Mouse (Mus musculus) midbrain, embryonic 15.5 days (tissue): ENCODE results near the gene Plekhn1. TPM values are rescaled to one million over a fixed set of nuclear protein-coding genes. Genes with fewer than 3 reads are reported as not detected.

Experiments used
- ATAC-seq: fragments of 200-750 bp; cut with Nextera tagmentation; replicated peaks from 2 replicates; pipeline ENCODE4 v1.8.0; 2017; ENCODE audit warnings: moderate TSS enrichment
- H3K27ac ChIP-seq: fragments of 300-500 bp; sonication (generic); 2 replicates; pipeline ENCODE4 v1.5.1; 2015; ENCODE audit warnings: mild to moderate bottlenecking, inconsistent platforms
- H3K27me3 ChIP-seq: fragments of 300-500 bp; sonication (generic); replicated peaks from 2 replicates; pipeline ENCODE4 v1.6.1; 2015; ENCODE audit warnings: inconsistent platforms
- H3K36me3 ChIP-seq: fragments of 300-500 bp; sonication (generic); replicated peaks from 2 replicates; pipeline ENCODE4 v1.6.1; 2015; ENCODE audit warnings: inconsistent platforms
- H3K4me1 ChIP-seq: fragments of 300-500 bp; sonication (generic); 2 replicates; pipeline ENCODE4 v1.6.1; 2015; ENCODE audit warnings: inconsistent platforms
- H3K4me2 ChIP-seq: fragments of 300-500 bp; sonication (generic); 2 replicates; pipeline ENCODE4 v1.6.1; 2015; ENCODE audit warnings: inconsistent platforms, mild to moderate bottlenecking, moderate library complexity
- H3K4me3 ChIP-seq: fragments of 300-500 bp; sonication (generic); 2 replicates; pipeline ENCODE4 v1.5.1; 2015; ENCODE audit warnings: mild to moderate bottlenecking, inconsistent platforms
- H3K9ac ChIP-seq: fragments of 300-500 bp; sonication (generic); 2 replicates; pipeline ENCODE4 v1.6.1; 2015; ENCODE audit warnings: mild to moderate bottlenecking, inconsistent platforms
- H3K9me3 ChIP-seq: fragments of 300-500 bp; sonication (generic); 2 replicates; pipeline ENCODE4 v1.6.1; 2016; ENCODE audit warnings: inconsistent platforms
- WGBS: fragments of 180-500 bp; shearing (Covaris S2); methylation state at CpG from one replicate; pipeline ENCODE4 v1.1.7; 2015; ENCODE audit warnings: mixed read lengths; 5-methylcytosine and 5-hydroxymethylcytosine counted together
- polyA plus RNA-seq: library from polyadenylated mRNA; unstranded; fragments of >200 nt; fragmentation: Nextera tagmentation; extraction: Ambion mirVana; gene quantifications from 2 replicates; pipeline ENCODE4 v1.2.1, GENCODE M21; 2015

The Plekhn1 gene
- polyA plus RNA-seq, 1 experiment from 2014 or later, result 30.1 TPM

GRCm38 (mm10) chr4:156192421-156193199, 42.0 kb downstream of the Plekhn1 start:
- no peak overlapping the region for H3K4me2 ChIP-seq
- no peak overlapping the region for H3K9ac ChIP-seq
- 62% methylated on average over 8 of the region's 8 CpGs for WGBS
- H3K4me1 ChIP-seq, result peaks cover 70% of the 10 kb centered on the region
- H3K36me3 ChIP-seq, result 0 out of 2 replicates have a peak, but pooled peaks cover 3% of the 10 kb centered on the region
- H3K4me3 ChIP-seq, result no peak overlapping the region
- no peaks in the 10 kb centered on the region for H3K9me3 ChIP-seq
- ATAC-seq, result no peak
- peak overlapping the region; percentile 30; the same call in 1 of the 2 replicates for H3K27ac ChIP-seq
- no peaks in the 10 kb centered on the region for H3K27me3 ChIP-seq

GRCm38 (mm10) chr4:156188811-156189323, 45.8 kb downstream of the Plekhn1 start:
- Histone ChIP-seq H3K36me3 (0 out of 2 replicates have a peak, but pooled peaks cover 3% of the 10 kb centered on the region), H3K4me3 (no peak overlapping the region), H3K4me1 (peaks cover 73% of the 10 kb centered on the region), H3K9ac (peak overlapping the region; percentile 7; the same call in 1 of the 2 replicates), H3K27ac (peak overlapping the region; percentile 68), H3K4me2 (peak overlapping the region; percentile 14), H3K9me3 (no peaks in the 10 kb centered on the region), H3K27me3 (no peaks in the 10 kb centered on the region)
- 9% methylated on average over 6 of the region's 6 CpGs for WGBS
- peak; percentile 11; the same call in 1 of the 2 replicates for ATAC-seq

GRCm38 (mm10) chr4:156188162-156188810, 46.4 kb downstream of the Plekhn1 start:
- Histone ChIP-seq H3K9ac (no peak overlapping the region), H3K4me1 (peaks cover 73% of the 10 kb centered on the region), H3K27me3 (no peaks in the 10 kb centered on the region), H3K27ac (peak overlapping the region; percentile 68), H3K4me2 (peak overlapping the region; percentile 14; the same call in 1 of the 2 replicates), H3K36me3 (0 out of 2 replicates have a peak, but pooled peaks cover 3% of the 10 kb centered on the region), H3K9me3 (no peaks in the 10 kb centered on the region), H3K4me3 (no peak overlapping the region)
- WGBS, result 31% methylated on average over 5 of the region's 5 CpGs
- ATAC-seq, result no peak

- peak; percentile 62 for ATAC-seq
- Histone ChIP-seq H3K4me2 (peak overlapping the region; percentile 76), H3K27ac (peak overlapping the region; percentile 95), H3K27me3 (no peaks in the 10 kb centered on the region), H3K9me3 (no peaks in the 10 kb centered on the region), H3K36me3 (no peaks in the 10 kb centered on the region), H3K9ac (peak overlapping the region; percentile 79), H3K4me1 (peaks cover 83% of the 10 kb centered on the region), H3K4me3 (peak overlapping the region; percentile 56)
- WGBS, result 2% methylated on average over 31 of the region's 31 CpGs
These were observed 48.5 kb downstream of the Plekhn1 start for GRCm38 (mm10) chr4:156185950-156186850.

GRCm38 (mm10) chr4:156185456-156185949, 49.2 kb downstream of the Plekhn1 start:
- peaks cover 90% of the 10 kb centered on the region for H3K4me1 ChIP-seq
- 20% methylated on average over 13 of the region's 13 CpGs for WGBS
- peak overlapping the region; percentile 79 for H3K9ac ChIP-seq
- no peaks in the 10 kb centered on the region for H3K36me3 ChIP-seq
- peak overlapping the region; percentile 76 for H3K4me2 ChIP-seq
- H3K4me3 ChIP-seq, result peak overlapping the region; percentile 56
- H3K27me3 ChIP-seq, result no peaks in the 10 kb centered on the region
- H3K27ac ChIP-seq, result peak overlapping the region; percentile 95
- ATAC-seq, result peak; percentile 29
- no peaks in the 10 kb centered on the region for H3K9me3 ChIP-seq

GRCm38 (mm10) chr4:156184291-156184954, 50.2 kb downstream of the Plekhn1 start:
- Histone ChIP-seq H3K4me2 (peak overlapping the region; percentile 76), H3K27ac (peak overlapping the region; percentile 95), H3K9ac (peak overlapping the region; percentile 79), H3K27me3 (no peaks in the 10 kb centered on the region), H3K4me1 (peaks cover 92% of the 10 kb centered on the region), H3K9me3 (no peaks in the 10 kb centered on the region), H3K4me3 (peak overlapping the region; percentile 56), H3K36me3 (no peaks in the 10 kb centered on the region)
- 60% methylated on average over 7 of the region's 7 CpGs for WGBS
- peak; percentile 18 for ATAC-seq

GRCm38 (mm10) chr4:156183747-156184146, 50.9 kb downstream of the Plekhn1 start:
- 83% methylated on average over 5 of the region's 5 CpGs for WGBS

GRCm38 (mm10) chr4:156177630-156178029, 57.0 kb downstream of the Plekhn1 start:
- Histone ChIP-seq H3K9me3 (no peaks in the 10 kb centered on the region), H3K4me2 (no peak overlapping the region), H3K36me3 (peaks cover 66% of the 10 kb centered on the region), H3K4me3 (no peak overlapping the region), H3K9ac (no peak overlapping the region), H3K4me1 (peaks cover 30% of the 10 kb centered on the region), H3K27me3 (no peaks in the 10 kb centered on the region), H3K27ac (no peak overlapping the region)
- WGBS, result 89% methylated on average over 9 of the region's 9 CpGs
- ATAC-seq, result no peak

More at GRCm38 (mm10) chr4:156183747-156184146, 50.9 kb downstream of the Plekhn1 start:
- H3K4me3 ChIP-seq, result peak overlapping the region; percentile 56
- H3K36me3 ChIP-seq, result peaks cover 7% of the 10 kb centered on the region
- H3K4me1 ChIP-seq, result peaks cover 85% of the 10 kb centered on the region
- no peaks in the 10 kb centered on the region for H3K9me3 ChIP-seq
- H3K9ac ChIP-seq, result peak overlapping the region; percentile 29
- peak overlapping the region; percentile 76 for H3K4me2 ChIP-seq
- no peaks in the 10 kb centered on the region for H3K27me3 ChIP-seq
- H3K27ac ChIP-seq, result no peak overlapping the region
- no peak for ATAC-seq

- ATAC-seq, result no peak
- Histone ChIP-seq H3K4me2 (no peak overlapping the region), H3K36me3 (peaks cover 98% of the 10 kb centered on the region), H3K27me3 (no peaks in the 10 kb centered on the region), H3K9ac (no peak overlapping the region), H3K4me1 (no peaks in the 10 kb centered on the region), H3K27ac (no peak overlapping the region), H3K9me3 (no peaks in the 10 kb centered on the region), H3K4me3 (no peak overlapping the region)
- WGBS, result 97% methylated on average over 11 of the region's 11 CpGs
These were observed 62.8 kb downstream of the Plekhn1 start for GRCm38 (mm10) chr4:156171828-156172227.
